Mouse (Mus musculus): Measurements from ENCODE around the gene Fxyd1. TPM values are rescaled to one million over a fixed set of nuclear protein-coding genes. Genes with fewer than 3 reads are reported as not detected.

The Fxyd1 gene
- polyA plus RNA-seq, 1 experiment: 10.3 TPM

DNA sequence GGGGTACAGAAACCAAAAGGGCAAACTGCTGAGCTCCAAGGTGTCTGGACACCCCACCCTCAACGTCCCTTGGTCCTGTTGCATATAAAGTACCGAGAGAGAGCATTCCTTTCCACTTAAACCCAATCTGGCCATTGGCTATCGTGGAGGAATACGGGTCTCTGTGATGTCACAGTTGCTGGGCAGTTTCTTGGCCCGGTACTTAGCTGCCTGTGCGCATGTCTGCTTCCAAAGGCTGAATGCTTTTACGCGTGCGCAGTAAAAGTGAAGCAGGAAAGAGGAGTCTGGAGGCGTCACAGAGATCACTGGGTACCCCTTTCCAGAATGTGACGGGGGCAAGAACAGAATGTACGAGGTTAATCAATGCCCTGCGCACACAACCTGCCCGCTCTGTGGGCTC is 12.5 kb upstream of the Fxyd1 start:
- no peak overlapping the region for H3K27ac ChIP-seq (ENCODE audit: insufficient read depth, low read length)
- TF ChIP-seq POLR2A (IDR thresholded peaks at IDR 0.05; ENCODE audit: low read depth, low read length) (no peak), CTCF (IDR thresholded peaks at IDR 0.05; ENCODE audit: borderline replicate concordance, insufficient read depth, low read length) (no peak)

DNA sequence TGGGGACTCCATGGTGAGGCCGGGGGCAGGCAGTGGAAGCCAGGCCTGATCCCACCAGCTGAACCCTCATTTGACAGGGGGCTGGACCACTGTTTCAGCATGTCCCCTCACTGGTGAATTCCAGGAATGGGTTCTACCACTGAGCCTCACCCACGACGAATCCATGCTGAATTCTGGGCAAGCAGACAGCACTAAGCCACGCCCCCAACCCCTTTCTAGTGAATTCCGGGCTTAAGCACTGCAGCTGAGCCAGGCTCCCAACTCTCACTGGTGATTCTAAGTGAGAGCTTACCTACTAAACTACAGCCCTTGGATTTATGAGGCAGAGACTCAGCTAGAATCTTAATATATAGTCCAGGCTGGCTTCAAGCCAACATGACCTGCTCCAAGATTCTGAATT is 10.8 kb upstream of the Fxyd1 start:
- no peak overlapping the region for H3K27ac ChIP-seq (ENCODE audit: insufficient read depth, low read length)
- no peaks in the 10 kb centered on the region for H3K4me1 ChIP-seq (ENCODE audit: control insufficient read depth, insufficient read depth, low read length)
- no peak overlapping the region for H3K4me3 ChIP-seq (ENCODE audit: insufficient read depth, low read length)
- no peak for TF ChIP-seq POLR2A (IDR thresholded peaks at IDR 0.05; ENCODE audit: low read depth, low read length)
- no peak for TF ChIP-seq CTCF (IDR thresholded peaks at IDR 0.05; ENCODE audit: borderline replicate concordance, insufficient read depth, low read length)

More for the DNA sequence above, 12.5 kb upstream of the Fxyd1 start:
- H3K4me3 ChIP-seq (ENCODE audit: insufficient read depth, low read length): no peak overlapping the region
- H3K4me1 ChIP-seq (ENCODE audit: control insufficient read depth, insufficient read depth, low read length): no peaks in the 10 kb centered on the region

DNA sequence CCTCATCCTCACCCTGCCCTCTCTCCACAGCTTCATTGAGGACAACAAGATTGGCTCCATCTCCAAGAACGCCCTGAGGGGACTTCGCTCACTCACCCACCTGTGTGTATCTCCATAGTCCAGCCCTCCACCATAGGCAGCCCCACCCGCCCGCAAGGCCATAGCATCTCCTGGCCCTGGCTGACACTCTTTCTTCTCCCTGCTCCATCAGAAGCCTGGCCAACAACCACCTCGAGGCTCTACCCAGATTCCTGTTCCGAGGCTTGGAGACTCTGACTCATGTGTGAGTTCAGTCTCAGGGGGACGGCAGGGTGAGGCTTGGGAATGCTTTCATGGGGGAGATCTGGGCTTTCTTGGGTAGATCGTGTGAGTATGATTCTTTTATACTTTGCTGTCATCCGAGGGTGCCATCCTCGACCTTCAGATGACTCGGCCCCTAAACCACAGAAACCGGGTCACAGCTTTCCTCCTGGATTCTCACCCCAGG is 6.1 kb upstream of the Fxyd1 start:
- no peak overlapping the region for H3K27ac ChIP-seq (ENCODE audit: insufficient read depth, low read length)
- H3K4me3 ChIP-seq (ENCODE audit: insufficient read depth, low read length): no peak overlapping the region
- H3K4me1 ChIP-seq (ENCODE audit: control insufficient read depth, insufficient read depth, low read length): no peaks in the 10 kb centered on the region
- TF ChIP-seq POLR2A (IDR thresholded peaks at IDR 0.05; ENCODE audit: low read depth, low read length): no peak
- TF ChIP-seq CTCF (IDR thresholded peaks at IDR 0.05; ENCODE audit: borderline replicate concordance, insufficient read depth, low read length): no peak

DNA sequence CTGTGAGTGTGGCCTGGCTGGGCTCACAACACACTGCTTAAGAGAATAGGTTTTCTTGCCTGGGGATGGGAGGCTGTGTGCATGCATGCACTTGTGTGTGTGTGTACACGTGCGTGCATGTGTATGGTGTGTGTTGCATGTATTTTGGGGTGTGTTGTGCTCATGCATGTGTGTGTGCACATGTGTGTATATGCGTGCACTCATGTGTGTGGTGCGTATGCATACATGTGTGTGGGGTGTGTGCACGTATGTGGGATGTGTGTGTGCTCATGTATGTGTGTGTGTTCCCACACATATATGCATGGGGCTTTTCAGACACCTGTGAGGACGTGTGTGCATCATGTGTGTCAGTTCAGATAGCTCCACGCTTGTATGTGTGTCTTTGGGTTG is 3.6 kb upstream of the Fxyd1 start:
- H3K4me1 ChIP-seq (ENCODE audit: control insufficient read depth, insufficient read depth, low read length): no peaks in the 10 kb centered on the region
- no peak overlapping the region for H3K4me3 ChIP-seq (ENCODE audit: insufficient read depth, low read length)
- no peak for TF ChIP-seq CTCF (IDR thresholded peaks at IDR 0.05; ENCODE audit: borderline replicate concordance, insufficient read depth, low read length)
- TF ChIP-seq POLR2A (IDR thresholded peaks at IDR 0.05; ENCODE audit: low read depth, low read length): no peak
- no peak overlapping the region for H3K27ac ChIP-seq (ENCODE audit: insufficient read depth, low read length)

DNA sequence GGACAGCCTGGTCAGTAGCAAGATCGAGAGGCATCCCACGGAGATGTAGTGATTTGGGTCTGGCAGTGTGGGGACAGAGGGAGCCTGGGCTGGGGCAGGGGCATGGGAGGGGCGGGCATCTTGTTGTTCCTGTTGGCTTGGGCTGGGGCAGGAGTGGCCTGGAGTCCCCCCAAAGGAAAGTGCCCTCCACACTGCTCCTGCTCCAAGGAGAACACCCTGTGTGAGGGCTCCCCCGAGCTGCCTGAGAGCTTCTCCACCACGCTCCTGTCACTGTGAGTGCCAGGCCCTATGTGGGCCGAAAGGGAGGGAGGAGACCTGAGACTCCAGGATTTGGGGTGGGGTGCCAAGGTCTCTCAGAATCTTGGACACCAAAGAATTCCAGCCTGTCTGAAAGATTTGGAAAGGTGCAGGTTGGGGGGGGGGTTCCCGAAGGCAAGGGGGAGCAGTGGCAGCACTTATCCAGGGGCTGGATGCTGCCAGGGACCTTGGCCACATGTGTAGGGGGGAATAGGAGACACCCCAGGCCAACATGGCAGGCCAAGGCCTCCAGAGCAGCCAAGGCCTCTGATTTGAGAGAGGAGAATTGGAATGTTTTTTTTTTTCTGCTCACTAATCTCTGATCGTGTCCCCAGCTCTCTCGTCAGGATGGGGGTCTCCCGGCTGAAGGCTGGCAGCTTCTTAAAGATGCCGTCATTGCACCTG is 3.1 kb upstream of the Fxyd1 start:
- Histone ChIP-seq H3K4me1 (ENCODE audit: control insufficient read depth, insufficient read depth, low read length) (no peaks in the 10 kb centered on the region), H3K4me3 (ENCODE audit: insufficient read depth, low read length) (no peak overlapping the region), H3K27ac (ENCODE audit: insufficient read depth, low read length) (no peak overlapping the region)
- no peak for TF ChIP-seq CTCF (IDR thresholded peaks at IDR 0.05; ENCODE audit: borderline replicate concordance, insufficient read depth, low read length)

DNA sequence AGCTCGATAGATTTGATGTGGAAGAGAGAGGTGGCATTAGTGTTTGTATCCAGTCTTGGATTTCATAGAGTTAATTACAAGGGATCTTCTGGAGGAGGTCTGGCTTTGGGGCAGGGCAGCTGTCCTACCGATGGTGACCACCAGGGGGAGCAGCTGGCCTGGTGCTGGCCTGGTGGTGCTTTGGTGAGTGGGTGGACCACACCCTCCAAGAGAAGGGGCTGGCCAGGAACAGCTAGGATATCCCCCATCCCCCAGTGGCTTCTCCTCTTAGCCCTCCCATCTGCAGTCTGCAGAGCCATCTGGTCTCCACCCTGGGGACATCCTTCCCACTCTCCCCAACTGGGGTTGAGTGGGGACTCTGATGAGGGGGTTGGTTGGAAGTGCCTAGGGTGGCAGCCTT is 2.1 kb upstream of the Fxyd1 start, which contains the start of gene Lgi4:
Gene Lgi4 (plus strand): TSS at position 235 of the 400 bp plus-strand sequence.
- peak; percentile 87 for TF ChIP-seq CTCF (IDR thresholded peaks at IDR 0.05; ENCODE audit: borderline replicate concordance, insufficient read depth, low read length)
- no peak for TF ChIP-seq POLR2A (IDR thresholded peaks at IDR 0.05; ENCODE audit: low read depth, low read length)
- Histone ChIP-seq H3K4me3 (ENCODE audit: insufficient read depth, low read length) (no peak within 1 kb of the TSS), H3K27ac (ENCODE audit: insufficient read depth, low read length) (no peak within 1 kb of the TSS), H3K4me1 (ENCODE audit: control insufficient read depth, insufficient read depth, low read length) (no peaks in the 10 kb centered on the region)

DNA sequence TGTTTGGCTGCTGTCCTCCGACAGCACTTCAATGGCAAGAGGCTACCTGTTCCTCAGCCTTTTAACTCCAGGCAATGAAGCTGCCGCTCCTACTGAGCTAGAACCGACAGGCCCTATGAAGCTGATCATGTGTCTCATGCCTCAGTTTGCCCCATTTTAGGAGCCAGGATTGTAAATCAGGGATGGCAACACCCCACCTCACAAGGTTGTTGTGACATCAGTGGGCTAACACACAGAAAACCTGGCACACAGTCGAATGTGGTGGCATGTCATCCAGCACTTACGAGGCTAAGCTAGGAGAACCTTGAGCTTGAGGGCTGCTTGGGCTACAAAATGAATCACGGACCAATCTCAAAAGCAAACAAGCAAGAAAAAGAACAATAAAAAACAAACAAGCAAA is 1.2 kb upstream of the Fxyd1 start:
- Histone ChIP-seq H3K4me1 (ENCODE audit: control insufficient read depth, insufficient read depth, low read length) (no peaks in the 10 kb centered on the region), H3K27ac (ENCODE audit: insufficient read depth, low read length) (no peak overlapping the region), H3K4me3 (ENCODE audit: insufficient read depth, low read length) (no peak overlapping the region)
- TF ChIP-seq POLR2A (IDR thresholded peaks at IDR 0.05; ENCODE audit: low read depth, low read length) (no peak), CTCF (IDR thresholded peaks at IDR 0.05; ENCODE audit: borderline replicate concordance, insufficient read depth, low read length) (no peak)

DNA sequence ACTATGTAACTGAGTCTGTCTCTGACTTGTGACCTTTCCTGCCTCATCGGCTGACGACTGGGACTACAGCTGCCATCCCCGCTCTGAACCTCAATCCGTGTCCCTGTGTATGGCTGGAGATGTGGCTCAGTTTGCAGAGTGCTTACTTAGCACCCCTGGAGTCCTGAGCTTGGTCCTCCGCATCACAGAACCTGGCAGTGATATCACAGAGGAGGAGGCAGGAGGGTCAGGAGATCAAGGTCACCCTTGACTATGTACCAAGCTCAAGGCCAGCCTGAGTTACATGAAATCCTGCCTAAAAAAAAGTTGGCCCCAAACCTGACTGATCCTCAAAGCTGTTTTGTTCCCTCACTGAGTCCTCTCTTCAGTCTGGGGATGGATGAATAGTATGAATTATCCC is 731 bp upstream of the Fxyd1 start:
- no peak overlapping the region for H3K4me3 ChIP-seq (ENCODE audit: insufficient read depth, low read length)
- TF ChIP-seq POLR2A (IDR thresholded peaks at IDR 0.05; ENCODE audit: low read depth, low read length): no peak
- TF ChIP-seq CTCF (IDR thresholded peaks at IDR 0.05; ENCODE audit: borderline replicate concordance, insufficient read depth, low read length): no peak
- no peak overlapping the region for H3K27ac ChIP-seq (ENCODE audit: insufficient read depth, low read length)
- H3K4me1 ChIP-seq (ENCODE audit: control insufficient read depth, insufficient read depth, low read length): no peaks in the 10 kb centered on the region

DNA sequence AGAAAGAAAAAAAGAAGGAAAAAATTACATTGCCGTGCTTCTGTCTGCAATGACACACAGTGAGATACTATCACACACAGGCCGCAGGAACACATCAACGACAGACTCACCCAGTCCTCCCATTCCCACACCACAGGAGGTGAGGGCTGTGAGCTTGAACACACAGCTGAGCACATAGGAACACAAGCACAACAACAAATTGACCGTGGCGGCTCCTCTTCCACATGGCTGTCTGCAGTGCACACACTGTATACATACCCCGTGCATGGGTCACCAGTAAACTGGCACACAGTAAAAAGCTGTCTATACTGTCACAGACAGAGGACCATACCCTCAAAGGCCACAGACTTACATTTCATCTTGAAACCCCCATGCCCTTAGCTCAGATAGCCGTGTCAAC is 551 bp downstream of the Fxyd1 start:
- H3K27ac ChIP-seq (ENCODE audit: insufficient read depth, low read length): no peak overlapping the region
- TF ChIP-seq CTCF (IDR thresholded peaks at IDR 0.05; ENCODE audit: borderline replicate concordance, insufficient read depth, low read length): no peak
- no peak for TF ChIP-seq POLR2A (IDR thresholded peaks at IDR 0.05; ENCODE audit: low read depth, low read length)
- H3K4me1 ChIP-seq (ENCODE audit: control insufficient read depth, insufficient read depth, low read length): no peaks in the 10 kb centered on the region
- no peak overlapping the region for H3K4me3 ChIP-seq (ENCODE audit: insufficient read depth, low read length)

DNA sequence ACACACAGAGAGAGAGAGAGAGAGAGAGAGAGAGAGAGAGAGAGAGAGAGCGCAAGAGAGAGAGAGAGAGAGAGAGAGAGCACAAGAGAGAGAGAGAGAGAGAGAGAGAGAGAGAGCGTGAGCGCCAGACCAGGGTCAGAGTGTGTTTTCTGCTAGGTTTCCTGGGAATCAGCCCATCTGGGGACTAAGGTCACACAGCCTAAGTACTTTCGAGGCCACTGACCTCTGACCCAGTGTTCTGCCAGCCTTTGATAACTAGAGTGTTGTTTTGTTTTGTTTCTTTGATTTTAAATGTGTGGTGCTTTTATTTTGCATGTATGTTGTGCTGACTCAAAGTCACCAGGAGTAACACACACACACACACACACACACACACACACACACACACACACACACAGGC is 1.1 kb downstream of the Fxyd1 start:
- Histone ChIP-seq H3K4me1 (ENCODE audit: control insufficient read depth, insufficient read depth, low read length) (no peaks in the 10 kb centered on the region), H3K27ac (ENCODE audit: insufficient read depth, low read length) (no peak overlapping the region), H3K4me3 (ENCODE audit: insufficient read depth, low read length) (no peak overlapping the region)
- TF ChIP-seq CTCF (IDR thresholded peaks at IDR 0.05; ENCODE audit: borderline replicate concordance, insufficient read depth, low read length) (no peak), POLR2A (IDR thresholded peaks at IDR 0.05; ENCODE audit: low read depth, low read length) (no peak)

Data from embryonic fibroblast, embryonic 13.5 days (primary cell).